Mouse (Mus musculus) hindbrain, embryonic 16.5 days (tissue): ENCODE data around the gene Abhd14a. TPM values are rescaled to one million over a fixed set of nuclear protein-coding genes. Genes with fewer than 3 reads are reported as not detected.

Experiments used
- ATAC-seq: fragments of 200-750 bp; cut with Nextera tagmentation; 2 replicates; pipeline ENCODE4 v1.8.0; 2017; ENCODE audit warnings: moderate TSS enrichment, moderate library complexity
- H3K27ac ChIP-seq: fragments of 300-500 bp; sonication (generic); 2 replicates; pipeline ENCODE4 v1.5.1; 2014; ENCODE audit warnings: low read depth, mild to moderate bottlenecking, control low read depth, low read length, moderate library complexity
- H3K27me3 ChIP-seq: fragments of 300-500 bp; sonication (generic); replicated peaks from 2 replicates; pipeline ENCODE4 v1.6.1; 2014; ENCODE audit warnings: low read length; ENCODE audit not compliant: control insufficient read depth, insufficient read depth
- H3K36me3 ChIP-seq: fragments of 300-500 bp; sonication (generic); 2 replicates; pipeline ENCODE4 v1.6.1; 2014; ENCODE audit warnings: mild to moderate bottlenecking, low read length, moderate library complexity, mixed read lengths; ENCODE audit not compliant: control insufficient read depth, insufficient read depth
- H3K4me1 ChIP-seq: fragments of 300-500 bp; sonication (generic); 2 replicates; pipeline ENCODE4 v1.6.1; 2014; ENCODE audit warnings: low read depth, low read length; ENCODE audit not compliant: control insufficient read depth, insufficient read depth
- H3K4me2 ChIP-seq: fragments of 300-500 bp; sonication (generic); 2 replicates; pipeline ENCODE4 v1.6.1; 2014; ENCODE audit warnings: mild to moderate bottlenecking, low read length, control low read depth, moderate library complexity
- H3K4me3 ChIP-seq: fragments of 300-500 bp; sonication (generic); 2 replicates; pipeline ENCODE4 v1.5.1; 2014; ENCODE audit warnings: mild to moderate bottlenecking, low read length, control low read depth, moderate library complexity
- H3K9ac ChIP-seq: fragments of 300-500 bp; sonication (generic); 2 replicates; pipeline ENCODE4 v1.6.1; 2014; ENCODE audit warnings: low read depth, mild to moderate bottlenecking, control low read depth, low read length, moderate library complexity
- H3K9me3 ChIP-seq: fragments of 300-500 bp; sonication (generic); 2 replicates; pipeline ENCODE4 v1.6.1; 2014; ENCODE audit warnings: mild to moderate bottlenecking, low read length, moderate library complexity; ENCODE audit not compliant: control insufficient read depth
- WGBS: fragments of 180-500 bp; shearing (Covaris S2); extraction: QIAGEN DNeasy Blood & Tissue Kit; methylation state at CpG from one replicate; pipeline ENCODE4 v1.1.7; 2014; 5-methylcytosine and 5-hydroxymethylcytosine counted together
- polyA plus RNA-seq: library from polyadenylated mRNA; unstranded; fragments of >200 nt; fragmentation: Nextera tagmentation; extraction: Ambion mirVana; gene quantifications from 2 replicates; pipeline ENCODE4 v1.2.1, GENCODE M21; 2015

Abhd14a gene
- polyA plus RNA-seq, 1 experiment from 2014 or later, result 87.8 TPM

- peaks cover 5% of the 10 kb centered on the region for H3K4me1 ChIP-seq
- H3K4me2 ChIP-seq, result peak within 1 kb of the TSS; percentile 85
- peak within 1 kb of the TSS; percentile 93 for H3K9ac ChIP-seq
- H3K27me3 ChIP-seq, result no peaks in the 10 kb centered on the region
- H3K36me3 ChIP-seq, result peaks cover 16% of the 10 kb centered on the region
- ATAC-seq, result peak; percentile 92
- no peaks in the 10 kb centered on the region for H3K9me3 ChIP-seq
- WGBS, result under 1% methylated on average over 48 of the region's 55 CpGs
- peak within 1 kb of the TSS; percentile 95 for H3K27ac ChIP-seq
- H3K4me3 ChIP-seq, result peak within 1 kb of the TSS; percentile 77
Observed at GRCm38 (mm10) chr9:106429221-106430014, 18.1 kb downstream of the Abhd14a start, which contains the start of gene Rpl29. TSS of gene Rpl29 (plus strand) at chr9:106429454.

DNA sequence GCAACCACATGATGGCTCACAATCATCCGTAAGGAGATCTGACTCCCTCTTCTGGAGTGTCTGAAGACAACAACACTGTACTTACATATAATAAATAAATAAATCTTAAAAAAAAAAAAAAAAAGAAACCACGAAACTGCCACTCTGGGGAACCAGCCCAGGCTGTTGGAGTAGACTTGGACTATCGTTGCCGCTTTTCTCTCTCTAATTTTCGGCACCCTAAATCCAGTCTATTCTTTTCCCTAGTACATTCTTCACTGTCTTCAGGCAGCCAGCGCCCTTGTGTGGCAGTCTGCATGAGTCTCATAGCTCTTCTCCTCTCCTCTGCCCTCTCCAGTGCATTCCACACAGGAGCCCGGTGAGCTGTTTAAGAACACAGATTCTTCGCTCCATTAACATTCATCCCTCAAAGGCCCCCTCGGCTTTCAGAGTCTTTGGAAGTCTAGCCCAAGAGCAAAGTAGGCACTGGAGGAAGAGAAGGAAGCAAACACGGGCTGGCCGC is 18.7 kb downstream of the Abhd14a start:
- ATAC-seq, result peak; percentile 71

GRCm38 (mm10) chr9:106421865-106422160 is 25.7 kb downstream of the Abhd14a start:
- no peaks in the 10 kb centered on the region for H3K9me3 ChIP-seq
- peaks cover 29% of the 10 kb centered on the region for H3K4me1 ChIP-seq
- no peak overlapping the region for H3K4me3 ChIP-seq
- WGBS, result 0% methylated on average over 3 of the region's 3 CpGs
- no peak overlapping the region for H3K27ac ChIP-seq
- peak; percentile 86 for ATAC-seq
- no peak overlapping the region for H3K9ac ChIP-seq
- H3K4me2 ChIP-seq, result peak overlapping the region; percentile 42
- H3K27me3 ChIP-seq, result no peaks in the 10 kb centered on the region
- no peaks in the 10 kb centered on the region for H3K36me3 ChIP-seq

More for the DNA sequence above, 18.7 kb downstream of the Abhd14a start:
- WGBS, result 12% methylated on average over 11 of the region's 11 CpGs
- peak overlapping the region; percentile 77 for H3K4me3 ChIP-seq
- peaks cover 16% of the 10 kb centered on the region for H3K36me3 ChIP-seq
- peaks cover 5% of the 10 kb centered on the region for H3K4me1 ChIP-seq
- peak overlapping the region; percentile 93 for H3K27ac ChIP-seq
- no peaks in the 10 kb centered on the region for H3K9me3 ChIP-seq
- no peaks in the 10 kb centered on the region for H3K27me3 ChIP-seq
- peak overlapping the region; percentile 78 for H3K9ac ChIP-seq
- H3K4me2 ChIP-seq, result peak overlapping the region; percentile 81

- peak overlapping the region; percentile 42 for H3K4me2 ChIP-seq
- no peak overlapping the region for H3K27ac ChIP-seq
- H3K9ac ChIP-seq, result no peak overlapping the region
Observed at GRCm38 (mm10) chr9:106421033-106421864, 26.2 kb downstream of the Abhd14a start.

GRCm38 (mm10) chr9:106420608-106421007 is 26.9 kb downstream of the Abhd14a start:
- WGBS, result 4% methylated on average over 2 of the region's 2 CpGs
- Histone ChIP-seq H3K36me3 (no peaks in the 10 kb centered on the region), H3K27ac (no peak overlapping the region), H3K4me1 (peaks cover 29% of the 10 kb centered on the region), H3K4me3 (no peak overlapping the region), H3K9ac (no peak overlapping the region), H3K9me3 (no peaks in the 10 kb centered on the region), H3K4me2 (peak overlapping the region; percentile 42), H3K27me3 (no peaks in the 10 kb centered on the region)
- ATAC-seq, result no peak

More at GRCm38 (mm10) chr9:106421033-106421864, 26.2 kb downstream of the Abhd14a start:
- 6% methylated on average over 18 of the region's 18 CpGs for WGBS
- Histone ChIP-seq H3K4me3 (no peak overlapping the region), H3K36me3 (no peaks in the 10 kb centered on the region), H3K9me3 (no peaks in the 10 kb centered on the region), H3K4me1 (peaks cover 29% of the 10 kb centered on the region), H3K27me3 (no peaks in the 10 kb centered on the region)
- peak; percentile 22 for ATAC-seq

DNA sequence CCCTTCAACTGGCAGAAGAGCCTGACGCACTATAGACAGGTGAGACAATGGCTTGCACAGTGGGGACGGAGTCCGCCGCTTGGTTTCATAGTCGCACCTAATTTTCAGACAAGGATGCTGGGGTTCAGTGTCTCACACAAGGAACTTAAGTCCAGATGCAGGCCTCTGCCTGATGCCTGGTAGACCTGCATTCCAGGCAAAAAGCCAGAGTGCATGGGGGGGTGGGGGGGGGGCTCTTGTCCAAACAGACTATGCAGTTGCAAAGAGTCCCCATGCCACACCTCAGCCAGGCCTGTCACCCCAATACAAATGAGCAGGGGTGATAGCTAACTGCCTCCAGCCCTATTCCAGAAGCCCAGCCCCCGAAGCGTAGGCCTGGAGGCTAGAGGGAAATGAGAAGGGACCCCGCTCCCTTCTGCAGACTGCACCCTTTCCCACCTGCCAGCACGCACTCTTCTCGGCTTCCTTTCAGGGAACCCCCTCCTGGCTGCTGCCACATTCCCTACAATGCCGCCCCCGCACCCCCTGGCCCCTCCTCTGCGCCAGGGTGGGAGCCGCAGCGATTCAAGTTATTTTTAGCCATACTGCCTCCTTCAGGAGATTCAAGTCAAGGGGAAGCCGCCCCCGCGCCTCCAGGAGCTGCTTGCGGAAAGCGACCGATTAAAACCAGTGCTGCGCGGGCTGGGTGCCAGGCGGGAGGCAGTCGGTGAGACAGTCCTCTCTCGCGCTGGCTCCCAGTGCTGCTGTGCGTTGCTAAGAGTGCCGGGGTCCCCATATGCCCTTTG is 29.4 kb downstream of the Abhd14a start:
- Histone ChIP-seq H3K27ac (peak overlapping the region; percentile 59), H3K36me3 (no peaks in the 10 kb centered on the region), H3K9ac (peak overlapping the region; percentile 65), H3K9me3 (no peaks in the 10 kb centered on the region), H3K4me1 (peaks cover 29% of the 10 kb centered on the region), H3K4me3 (peak overlapping the region; percentile 29), H3K27me3 (no peaks in the 10 kb centered on the region), H3K4me2 (peak overlapping the region; percentile 79)
- peak; percentile 76 for ATAC-seq
- 19% methylated on average over 21 of the region's 29 CpGs for WGBS

DNA sequence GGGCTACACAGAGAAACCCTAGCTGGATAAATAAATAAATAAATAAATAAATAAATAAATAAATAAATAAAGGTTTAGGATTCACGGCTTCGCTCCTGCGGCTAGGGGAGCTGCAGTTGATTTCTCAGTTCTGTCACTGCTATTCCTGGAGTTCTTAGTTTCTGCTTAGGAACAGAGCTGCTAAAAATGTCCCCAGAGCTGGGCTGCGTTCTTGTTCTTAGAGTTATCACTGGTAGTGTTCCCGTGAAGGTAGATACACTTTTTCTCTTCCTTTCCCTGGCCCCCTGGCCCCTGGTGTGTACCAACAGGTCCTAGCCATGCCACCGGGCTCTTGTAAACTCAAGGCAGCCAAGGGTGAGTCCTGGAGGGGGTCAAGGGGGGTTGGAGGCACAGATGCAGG is 30.7 kb downstream of the Abhd14a start:
- no peaks in the 10 kb centered on the region for H3K27me3 ChIP-seq
- ATAC-seq, result no peak
- 92% methylated on average over 6 of the region's 6 CpGs for WGBS

DNA sequence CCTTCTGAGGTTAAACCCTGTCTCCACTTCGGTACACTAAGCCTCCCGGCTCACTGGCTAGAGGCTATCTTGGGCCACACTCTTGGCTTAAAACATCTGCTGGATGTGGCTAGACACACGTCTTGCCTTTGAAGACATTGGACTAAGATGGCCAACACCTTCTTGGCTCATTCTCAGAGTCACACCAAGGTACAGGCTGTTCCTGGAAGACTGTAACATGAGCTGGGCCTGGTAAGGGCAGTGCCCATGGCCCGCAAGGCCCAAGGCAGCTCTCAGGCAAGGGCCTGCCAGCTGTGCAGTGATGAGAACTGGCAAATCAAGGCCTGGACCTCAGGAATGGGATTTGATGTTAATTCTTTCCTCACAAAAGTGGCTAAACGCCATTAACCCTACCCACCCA is 33.9 kb downstream of the Abhd14a start:
- H3K9ac ChIP-seq, result no peak overlapping the region
- ATAC-seq, result no peak

More for the DNA sequence above, 30.7 kb downstream of the Abhd14a start:
- Histone ChIP-seq H3K9ac (no peak overlapping the region), H3K36me3 (no peaks in the 10 kb centered on the region), H3K4me2 (no peak overlapping the region), H3K4me1 (peaks cover 29% of the 10 kb centered on the region), H3K4me3 (no peak overlapping the region), H3K9me3 (no peaks in the 10 kb centered on the region), H3K27ac (no peak overlapping the region)

More for the DNA sequence above, 33.9 kb downstream of the Abhd14a start:
- Histone ChIP-seq H3K4me1 (peaks cover 14% of the 10 kb centered on the region), H3K27me3 (no peaks in the 10 kb centered on the region), H3K27ac (no peak overlapping the region), H3K36me3 (no peaks in the 10 kb centered on the region), H3K9me3 (no peaks in the 10 kb centered on the region), H3K4me3 (no peak overlapping the region), H3K4me2 (no peak overlapping the region)
- WGBS, result 85% methylated on average over 5 of the region's 5 CpGs
